15 mouse cellular contexts compared by ENCODE assay signal in genomic region chr1:86580426-86580825, GRCm38 (mm10).
"Had no signal": no experiment of that assay in that cellular context is flagged by ENCODE, and none has a peak within 500 bp of the region (broad histone marks: within the 10 kb centered on the region; RNA-seq: fewer than 3 reads in every experiment).

No protein-coding gene starts in this region.

- ATAC-seq: lung, postnatal 0 days; midbrain, embryonic 13.5 days; midbrain, embryonic 15.5 days had no signal

- H3K27ac ChIP-seq: lung, embryonic 15.5 days; macrophage; midbrain, embryonic 13.5 days; midbrain, embryonic 15.5 days; neural tube, embryonic 12.5 days had no signal

- H3K27me3 ChIP-seq: lung, embryonic 15.5 days; megakaryocyte, embryonic 14.5 days; midbrain, embryonic 13.5 days; midbrain, embryonic 15.5 days; neural tube, embryonic 12.5 days had no signal

- H3K36me3 ChIP-seq: lung, embryonic 15.5 days; midbrain, embryonic 15.5 days; neural tube, embryonic 12.5 days had no signal

- H3K4me3 ChIP-seq: lung, embryonic 15.5 days; megakaryocyte, embryonic 14.5 days; midbrain, embryonic 13.5 days; neural tube, embryonic 12.5 days had no signal

- H3K9ac ChIP-seq: lung, embryonic 15.5 days; midbrain, embryonic 15.5 days; neural tube, embryonic 12.5 days had no signal

- H3K4me2 ChIP-seq: lung, embryonic 15.5 days; midbrain, embryonic 11.5 days; midbrain, embryonic 13.5 days; midbrain, embryonic 15.5 days; neural tube, embryonic 12.5 days had no signal

- DNase-seq: lung, adult 2 months; lung, postnatal 14 days; lung, postnatal 36 days; right cerebral cortex, postnatal 14 days; thymus, adult 2 months; thymus, postnatal 25 days; thymus, postnatal 4 days had no signal

- H3K9me3 ChIP-seq: lung, embryonic 15.5 days; megakaryocyte, embryonic 14.5 days; midbrain, embryonic 13.5 days; midbrain, embryonic 15.5 days; neural tube, embryonic 12.5 days had no signal
